Mouse (Mus musculus) stomach, postnatal 0 days (tissue): Measurements from ENCODE around the gene Sh2d4b.

Experiments
- CTCF ChIP-seq: IDR thresholded peaks from 2 replicates; pipeline ENCODE4 v1.5.1; 2016; ENCODE audit warnings: antibody characterized with exemption, low read depth, mild to moderate bottlenecking, moderate library complexity
- EP300 ChIP-seq: optimal IDR thresholded peaks from 2 replicates; pipeline ENCODE3; 2016; ENCODE audit warnings: antibody characterized with exemption

DNA sequence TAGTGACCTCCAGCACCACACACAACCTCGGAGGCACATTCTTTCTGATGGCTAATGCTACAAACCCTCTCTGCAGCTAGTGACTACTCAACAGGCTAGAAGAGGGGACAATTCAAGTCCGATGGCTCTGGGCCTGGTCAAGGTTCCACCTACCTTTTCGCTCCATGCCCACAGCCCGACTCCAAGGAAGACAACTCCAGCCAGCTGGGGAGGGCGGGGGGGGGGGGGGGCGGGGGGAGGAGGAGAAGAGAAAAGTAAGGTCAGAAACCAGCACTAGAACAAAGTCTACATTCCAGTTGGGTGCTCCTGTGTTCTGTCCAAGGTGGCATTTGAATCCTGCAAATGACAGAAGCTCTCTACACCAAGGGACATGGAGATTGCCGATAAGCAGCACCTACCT is 25.4 kb upstream of the Sh2d4b start:
- no peak for TF ChIP-seq CTCF
- no peak for TF ChIP-seq EP300
